Mouse (Mus musculus) spleen, adult 18-20 months (tissue): ENCODE measurements around the gene Rprd1b.

Experiments used
- DNase-seq, 2 experiments: peaks; one replicate each; pipeline ENCODE4 v3.0.0; 2022; ENCODE audit warnings: mixed read lengths in 2 of 2

Rprd1b gene

DNA sequence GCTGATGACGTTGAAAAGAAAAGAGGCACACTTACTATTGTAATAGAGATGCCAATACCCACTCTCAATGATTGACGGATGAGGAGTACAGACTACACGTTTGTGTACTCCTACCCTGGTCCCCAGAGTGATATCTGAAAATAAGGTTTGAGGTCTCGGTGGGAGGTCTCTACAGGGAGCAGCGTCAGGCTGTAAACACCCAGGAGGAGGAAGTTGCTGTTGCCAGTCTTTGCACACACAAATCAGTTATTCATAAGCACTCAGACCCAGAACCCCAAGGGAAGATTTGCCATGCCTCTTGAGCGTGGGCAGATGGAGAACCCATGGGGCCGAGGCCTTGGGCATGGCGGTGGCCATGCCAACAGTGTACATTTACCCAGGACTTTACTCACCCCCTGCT lies 56.2 kb downstream of the Rprd1b start:
- DNase-seq, result peak; percentile 11 to 23

DNA sequence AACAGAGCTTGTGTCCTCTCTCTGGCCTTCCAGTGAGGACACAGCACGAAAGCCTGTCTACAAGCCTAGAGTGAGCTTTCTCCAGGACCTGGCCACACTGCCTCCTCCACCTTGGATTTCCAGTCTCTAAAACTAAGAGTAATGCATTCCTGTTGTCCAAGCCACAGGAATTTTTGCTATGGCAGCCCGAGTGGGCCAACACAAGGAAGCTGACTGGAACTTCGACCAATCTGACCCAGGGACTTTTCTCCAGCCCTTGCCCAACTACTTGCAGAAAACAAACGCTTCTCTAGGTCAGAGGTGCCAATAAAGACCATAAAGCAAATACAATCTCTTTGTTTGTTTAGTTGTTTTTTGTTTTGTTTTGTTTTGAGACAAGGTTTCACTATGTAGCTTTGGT lies 61.8 kb downstream of the Rprd1b start:
- no peak for DNase-seq

DNA sequence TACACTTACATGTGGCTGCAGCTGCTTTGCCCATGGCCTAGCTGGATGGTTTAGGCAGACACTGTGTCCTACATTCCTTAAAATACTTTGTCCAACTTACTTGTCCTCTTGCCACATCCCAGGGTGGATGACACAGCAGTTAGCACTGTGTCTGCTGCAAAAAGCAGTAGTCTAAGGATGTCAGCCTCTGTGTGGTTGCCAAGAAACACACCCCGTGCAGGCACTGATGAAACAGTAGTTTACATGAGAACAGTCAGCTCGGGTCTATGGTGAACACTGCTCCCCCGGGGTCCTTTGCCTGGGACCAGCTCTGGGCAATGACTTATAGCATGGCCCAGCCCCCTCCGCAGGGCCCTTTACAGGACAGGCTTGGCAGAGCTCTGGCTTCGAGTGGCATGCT lies 65.0 kb downstream of the Rprd1b start:
- no peak for DNase-seq

DNA sequence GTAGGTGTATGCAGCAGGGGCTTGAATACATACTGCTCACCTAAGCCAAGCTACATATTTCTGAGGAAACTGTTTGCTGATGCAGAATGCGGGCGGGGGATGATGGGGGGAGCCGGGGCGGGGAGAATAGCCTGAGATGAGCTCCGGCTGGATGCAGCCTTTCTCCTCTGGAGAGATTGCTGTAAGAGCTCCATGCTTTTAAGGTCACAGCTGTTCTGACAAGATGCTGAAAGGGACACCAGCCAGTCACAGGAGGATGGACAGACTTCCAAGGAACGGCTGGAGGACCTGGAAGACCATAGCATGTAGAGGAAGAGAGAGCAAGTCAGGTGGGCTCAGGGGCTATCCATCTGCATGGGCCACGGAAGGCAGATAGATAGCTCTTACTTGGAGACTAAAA lies 66.0 kb downstream of the Rprd1b start:
- no peak for DNase-seq

DNA sequence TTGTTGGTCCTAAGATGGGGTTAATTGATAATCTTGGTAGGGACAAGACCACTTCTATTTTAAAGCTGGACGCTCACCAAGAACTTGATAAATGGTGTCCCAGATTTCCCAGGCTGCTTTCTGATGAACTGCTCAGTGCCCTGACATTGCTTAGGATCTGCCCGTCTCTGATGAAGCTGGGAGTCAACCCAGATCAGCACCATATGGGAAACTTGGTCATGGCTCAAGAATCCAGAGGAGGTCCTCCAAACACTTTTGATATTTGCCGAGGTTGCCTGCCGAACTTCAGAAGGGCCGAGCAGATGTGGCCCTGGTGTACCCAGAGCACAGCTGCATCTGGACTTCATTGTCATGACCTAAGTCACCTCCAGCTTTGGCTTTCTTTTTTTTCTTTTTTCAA lies 66.5 kb downstream of the Rprd1b start:
- DNase-seq, result no peak

DNA sequence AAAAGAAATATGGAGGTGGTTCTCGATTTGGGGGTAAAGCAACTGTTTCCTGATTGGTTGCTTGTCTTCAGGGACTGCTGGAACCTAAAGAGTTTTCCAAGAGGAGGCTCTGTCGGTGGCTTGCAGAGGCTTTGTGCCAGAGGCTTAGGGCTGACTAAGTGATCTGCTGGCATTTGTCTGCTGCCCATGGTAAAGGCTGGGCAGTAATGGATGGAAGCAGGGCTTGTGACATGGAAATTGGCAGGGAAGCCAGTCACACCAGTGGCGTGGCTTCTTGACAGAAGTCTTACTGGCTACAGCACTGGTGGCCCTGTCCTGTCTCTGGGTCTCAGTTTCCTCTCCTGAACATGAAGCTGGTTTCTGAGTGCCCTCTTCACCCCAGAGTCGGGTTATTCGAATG lies 68.8 kb downstream of the Rprd1b start:
- no peak for DNase-seq

DNA sequence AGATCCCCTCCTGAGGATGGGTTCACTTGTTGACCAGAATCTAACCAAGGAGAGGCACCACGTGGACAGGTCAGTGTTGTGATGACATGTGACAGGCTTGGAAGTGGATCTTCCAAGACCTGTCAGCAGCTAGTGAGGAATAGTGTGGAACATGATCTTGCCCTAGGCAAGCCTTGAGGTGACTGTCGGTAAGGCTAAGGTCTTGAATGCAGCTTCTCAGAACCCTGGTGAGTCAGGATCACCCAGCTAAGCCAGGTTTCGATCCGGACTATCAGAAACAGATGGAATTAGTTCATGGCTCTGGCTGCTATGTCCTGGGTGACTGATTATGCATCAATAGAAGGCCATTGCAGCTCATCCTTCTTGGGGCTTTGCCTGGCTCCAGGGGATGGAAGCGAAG lies 70.4 kb downstream of the Rprd1b start:
- no peak for DNase-seq

DNA sequence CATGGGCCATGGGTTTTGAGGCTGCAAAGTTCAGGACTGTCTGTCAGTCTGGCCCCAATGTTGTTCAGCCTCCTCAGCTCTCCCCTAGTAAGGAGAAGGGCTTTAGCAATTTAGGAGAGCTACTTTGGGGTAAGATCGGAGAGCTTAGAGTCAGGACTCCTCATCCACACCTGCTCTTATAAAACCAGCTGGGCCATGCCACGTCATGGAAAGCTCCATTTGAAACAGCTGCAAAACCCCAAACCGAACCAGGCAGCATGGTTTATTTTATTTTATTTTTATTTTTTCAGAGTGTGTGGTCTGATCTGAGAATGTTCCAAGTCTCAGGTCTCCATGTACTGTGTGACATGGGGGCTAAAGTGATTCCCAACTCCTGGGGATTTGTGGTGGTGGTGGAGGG lies 71.2 kb downstream of the Rprd1b start:
- DNase-seq, result no peak

DNA sequence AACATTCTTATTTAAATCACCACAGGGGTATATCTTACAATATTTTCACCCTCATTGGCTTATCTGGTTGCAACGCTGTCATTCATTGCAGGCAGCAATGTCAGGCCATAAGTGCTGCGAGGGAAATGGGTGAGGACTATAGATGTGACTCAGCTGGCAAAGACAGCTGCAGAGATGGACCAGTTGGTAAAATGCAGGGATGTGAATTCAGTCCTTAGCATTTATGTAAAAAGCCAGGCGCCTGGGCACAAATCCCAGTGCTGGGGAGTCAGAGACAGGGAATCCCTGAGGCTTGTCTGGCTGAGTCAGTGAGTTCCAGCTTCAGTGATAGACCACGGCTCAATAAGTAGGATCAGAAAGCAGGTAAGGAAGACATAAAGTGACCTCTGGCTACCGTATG lies 73.5 kb downstream of the Rprd1b start:
- no peak for DNase-seq

DNA sequence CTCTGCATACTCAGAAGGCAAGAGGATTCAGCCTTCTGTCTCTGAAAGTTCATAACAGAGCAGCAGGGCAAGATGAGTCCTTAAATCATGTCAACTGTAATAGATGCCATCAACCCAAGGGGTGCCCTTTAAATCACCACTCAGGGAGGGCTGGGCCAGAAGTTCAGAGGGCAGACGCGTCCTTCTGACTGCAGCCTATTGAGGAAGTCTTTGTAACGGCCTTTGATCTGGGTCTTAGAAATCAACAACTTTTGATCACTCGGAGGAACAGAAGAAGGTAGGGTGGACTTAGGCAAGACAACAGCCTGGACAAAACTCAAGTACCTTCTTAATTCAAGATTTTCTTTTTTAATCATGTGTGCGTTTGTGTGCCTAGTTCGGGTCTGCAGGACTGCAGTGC lies 76.7 kb downstream of the Rprd1b start:
- DNase-seq, result no peak

DNA sequence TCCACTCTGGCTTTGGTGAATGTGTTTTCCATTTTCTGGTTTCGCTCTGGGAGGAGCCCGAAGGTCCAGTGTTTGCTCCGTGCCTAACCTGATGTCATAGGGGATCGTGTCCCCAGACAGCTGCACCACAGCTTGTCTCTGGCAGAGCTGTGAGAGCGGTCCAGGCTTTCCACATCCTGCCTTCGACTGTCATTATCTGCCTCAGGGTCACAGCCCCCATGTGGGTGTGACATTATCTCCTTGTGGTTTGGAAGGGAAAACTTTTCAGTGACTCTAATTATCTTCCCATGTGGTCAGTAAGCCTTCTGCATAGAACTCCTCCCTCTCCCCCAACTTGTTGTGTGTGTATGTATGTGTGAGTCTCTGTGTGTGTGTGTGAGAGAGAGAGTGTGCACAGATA lies 77.3 kb downstream of the Rprd1b start:
- DNase-seq, result no peak

DNA sequence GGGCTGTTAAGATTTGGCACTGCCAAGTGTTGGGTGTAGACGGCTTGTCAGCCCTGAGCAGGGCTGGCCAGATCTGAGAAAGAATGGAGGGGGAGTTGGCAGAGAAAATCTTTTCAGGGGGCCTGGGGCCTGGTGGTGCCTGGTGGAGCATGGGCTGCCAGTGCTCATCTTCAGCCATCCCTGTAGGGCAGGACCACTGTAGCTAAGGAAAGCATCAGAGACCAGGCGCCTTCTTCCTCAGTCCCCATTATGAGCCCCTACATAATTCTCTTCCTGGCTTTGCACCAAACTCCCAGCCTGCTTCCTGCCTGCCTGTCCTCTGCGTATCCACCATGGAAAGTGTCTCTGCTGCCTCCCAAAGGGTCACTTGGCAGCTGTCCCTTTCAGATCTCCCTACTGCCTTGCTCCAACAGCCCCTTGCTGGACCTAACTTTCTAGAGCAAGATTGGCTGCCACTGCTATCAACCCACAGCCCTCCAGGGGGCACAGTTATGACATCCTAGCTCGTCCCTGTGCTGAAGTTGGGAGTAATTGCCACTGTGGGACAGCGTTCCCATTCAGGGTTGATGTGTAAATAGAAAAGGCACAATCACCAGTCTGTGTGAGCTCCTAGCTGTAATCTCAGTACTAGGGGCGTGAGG lies 78.8 kb downstream of the Rprd1b start:
- DNase-seq, result peak in 1 of 2 experiments; percentile 38

DNA sequence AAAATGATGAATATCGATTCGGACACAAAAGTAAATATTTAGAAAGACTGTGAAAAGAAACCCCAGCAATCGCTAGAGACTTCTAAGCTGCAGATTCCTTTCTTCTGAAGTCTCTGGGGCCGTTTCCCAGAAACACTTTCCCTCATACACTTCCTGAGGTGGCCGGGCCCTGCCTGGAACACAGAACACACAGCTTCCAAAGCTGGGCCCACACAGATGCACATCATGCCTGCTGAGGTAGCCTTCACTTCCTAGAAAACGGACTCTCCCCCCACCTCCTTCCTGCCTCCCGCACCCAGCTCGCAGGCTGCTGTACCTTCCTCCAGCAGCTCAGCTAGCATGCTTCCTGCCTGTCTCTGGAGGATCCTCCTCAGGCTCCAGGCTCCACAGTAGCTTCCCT lies 81.2 kb downstream of the Rprd1b start:
- no peak for DNase-seq

DNA sequence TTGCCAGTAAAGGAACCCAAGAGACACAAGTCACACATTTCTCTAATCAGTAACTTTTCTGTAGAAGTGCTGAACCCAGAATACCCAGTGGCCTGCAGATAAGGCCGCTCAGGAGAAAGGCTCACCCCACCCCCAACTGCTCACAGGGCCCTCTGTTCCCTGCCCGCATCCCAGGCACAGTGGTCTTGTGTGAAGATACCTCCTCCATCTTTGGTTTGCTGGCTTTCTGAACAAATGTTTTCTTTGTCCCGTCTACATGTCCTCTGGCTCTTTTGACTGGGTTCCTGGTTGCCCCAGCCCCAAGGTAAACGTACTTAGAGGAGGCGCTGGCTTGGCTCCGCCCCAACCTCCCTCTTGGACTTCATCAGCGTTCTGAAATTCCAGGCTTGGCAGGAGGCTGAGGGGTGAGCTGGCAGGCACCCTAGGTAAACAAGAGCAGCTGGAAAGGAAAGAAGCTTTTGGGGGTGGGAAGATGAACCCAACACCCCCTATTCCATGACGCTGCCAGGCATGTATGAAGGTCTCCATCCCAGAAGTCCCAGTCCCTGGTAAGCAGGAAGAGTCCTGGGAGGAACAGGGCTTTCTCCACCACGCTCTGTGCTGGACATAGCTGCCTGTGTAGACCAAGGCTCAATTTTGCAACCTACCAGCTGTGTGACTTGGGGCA lies 85.4 kb downstream of the Rprd1b start:
- no peak for DNase-seq

DNA sequence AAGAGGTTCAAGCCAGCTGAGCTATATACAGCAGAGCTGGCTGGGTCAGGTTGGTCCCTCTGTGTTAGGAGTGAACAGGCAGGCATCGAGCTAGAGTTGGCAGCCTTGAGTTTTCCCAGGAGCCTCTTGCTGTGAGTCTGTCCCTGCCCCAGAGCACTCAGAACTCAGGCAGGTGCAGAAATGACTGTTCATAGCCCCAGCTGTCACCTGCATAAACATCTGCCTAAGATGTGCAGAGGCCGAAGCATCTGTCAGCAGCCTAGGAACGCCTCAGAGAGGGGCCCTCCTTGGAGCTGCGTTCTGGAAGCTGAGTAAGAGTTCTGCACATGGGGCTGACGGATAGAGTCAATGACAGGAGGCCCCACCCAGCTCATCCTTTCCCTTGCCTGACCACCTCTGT lies 86.6 kb downstream of the Rprd1b start:
- DNase-seq, result no peak

DNA sequence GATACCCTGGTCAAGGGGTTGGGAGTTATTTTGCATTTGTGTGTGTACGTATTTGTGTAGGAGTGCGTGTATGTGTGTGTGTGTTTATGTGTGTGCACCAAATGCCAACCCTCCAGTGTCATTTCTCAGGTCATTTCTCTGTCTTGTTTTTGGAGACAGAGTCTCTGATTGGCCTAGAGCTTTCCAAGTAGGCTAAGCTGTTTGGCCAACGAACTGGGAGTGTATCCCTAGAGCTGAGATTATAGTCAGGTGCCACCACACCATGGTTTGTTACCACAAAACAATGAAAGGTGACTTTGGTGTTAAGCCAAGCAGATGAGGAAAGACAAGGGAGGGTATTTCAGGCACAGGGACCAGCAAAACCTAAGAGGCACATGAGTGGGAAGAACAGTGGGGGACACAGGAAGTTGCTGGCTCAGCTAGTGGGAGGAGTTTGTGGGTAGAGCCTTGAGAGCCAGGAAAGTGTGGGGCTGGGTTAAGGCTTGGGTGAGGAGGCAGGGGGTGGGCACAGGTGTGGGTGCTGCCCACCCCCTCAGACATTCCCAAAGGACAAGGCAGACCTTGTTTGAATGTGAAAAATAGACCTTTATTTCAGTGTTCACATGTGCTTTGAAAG lies 87.6 kb downstream of the Rprd1b start:
- no peak for DNase-seq

DNA sequence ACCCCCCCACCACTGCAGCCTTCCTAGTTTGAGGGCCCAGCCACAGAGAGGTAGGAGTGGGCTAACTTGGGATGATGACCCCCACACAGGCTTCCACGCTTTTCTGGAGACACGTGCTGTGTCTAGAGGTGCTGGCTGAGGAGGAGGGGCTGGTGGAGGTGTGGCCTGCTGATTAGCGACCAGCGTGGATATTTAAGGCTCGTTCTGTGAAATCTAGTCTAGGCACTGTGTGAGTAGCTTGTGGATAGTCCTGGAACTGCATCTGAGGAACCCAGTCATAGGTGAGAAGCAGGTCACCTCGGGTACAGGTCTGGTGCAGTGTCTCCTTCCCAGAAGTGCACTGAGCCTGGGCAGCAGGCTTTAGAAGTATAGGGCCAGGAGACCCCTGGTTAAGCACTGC lies 88.4 kb downstream of the Rprd1b start:
- DNase-seq, result no peak

DNA sequence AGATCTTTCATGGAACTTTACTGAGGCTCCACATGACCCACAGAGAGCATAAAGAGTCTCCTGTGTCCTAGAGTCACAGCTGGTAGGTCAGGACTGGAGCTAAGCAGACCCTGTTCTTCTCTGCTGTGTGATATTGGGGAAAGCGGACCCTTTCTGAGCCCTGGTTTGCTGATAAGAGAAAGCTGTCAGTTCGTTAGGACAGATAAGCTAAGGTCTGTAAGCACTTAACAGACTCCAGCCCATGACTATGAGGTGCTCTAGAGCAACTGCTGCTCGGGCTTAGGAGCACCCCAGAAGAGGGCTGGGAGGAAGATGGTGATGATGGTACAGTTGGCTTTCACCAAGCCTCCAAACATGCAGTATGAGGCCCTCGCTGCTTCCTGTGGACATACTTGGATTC lies 90.8 kb downstream of the Rprd1b start:
- DNase-seq, result no peak

DNA sequence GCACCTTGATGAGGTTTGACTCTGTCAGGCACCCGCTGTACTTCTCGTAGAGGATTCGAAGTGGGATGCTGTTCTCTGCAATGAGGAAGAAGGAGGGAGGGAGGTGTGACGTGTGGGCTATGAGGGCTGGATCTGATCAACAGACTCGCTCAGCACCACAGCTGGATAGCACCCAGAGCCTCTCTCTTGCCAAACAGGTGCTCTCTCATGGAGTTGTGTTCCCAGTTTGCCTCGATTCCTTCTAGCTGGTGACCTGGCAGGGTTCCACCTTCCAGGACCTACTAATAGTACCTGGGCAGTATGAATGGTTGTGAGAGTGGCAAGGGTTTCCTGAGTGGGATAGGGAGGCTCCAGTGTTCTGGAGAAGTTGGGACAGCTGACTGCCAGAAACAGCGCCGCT lies 91.9 kb downstream of the Rprd1b start:
- no peak for DNase-seq

DNA sequence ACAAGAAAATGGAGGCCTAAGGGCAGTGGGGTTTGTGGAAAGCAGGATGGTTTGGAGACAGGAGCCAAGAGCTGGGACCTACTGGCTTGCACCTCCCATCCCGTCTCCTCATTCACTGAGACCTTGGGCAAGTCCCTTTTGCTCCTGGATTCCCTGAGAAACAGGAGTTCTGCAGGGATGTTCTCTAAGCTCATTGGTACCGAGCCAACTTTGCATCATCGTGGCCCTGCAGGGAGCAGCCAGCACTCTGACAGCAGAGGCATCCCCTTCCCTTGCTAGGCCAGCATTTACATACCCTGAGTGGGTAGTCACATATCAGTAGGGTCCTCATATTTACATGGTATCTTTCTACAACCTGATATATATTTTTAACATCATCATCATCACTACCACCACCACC lies 92.6 kb downstream of the Rprd1b start:
- DNase-seq, result no peak

DNA sequence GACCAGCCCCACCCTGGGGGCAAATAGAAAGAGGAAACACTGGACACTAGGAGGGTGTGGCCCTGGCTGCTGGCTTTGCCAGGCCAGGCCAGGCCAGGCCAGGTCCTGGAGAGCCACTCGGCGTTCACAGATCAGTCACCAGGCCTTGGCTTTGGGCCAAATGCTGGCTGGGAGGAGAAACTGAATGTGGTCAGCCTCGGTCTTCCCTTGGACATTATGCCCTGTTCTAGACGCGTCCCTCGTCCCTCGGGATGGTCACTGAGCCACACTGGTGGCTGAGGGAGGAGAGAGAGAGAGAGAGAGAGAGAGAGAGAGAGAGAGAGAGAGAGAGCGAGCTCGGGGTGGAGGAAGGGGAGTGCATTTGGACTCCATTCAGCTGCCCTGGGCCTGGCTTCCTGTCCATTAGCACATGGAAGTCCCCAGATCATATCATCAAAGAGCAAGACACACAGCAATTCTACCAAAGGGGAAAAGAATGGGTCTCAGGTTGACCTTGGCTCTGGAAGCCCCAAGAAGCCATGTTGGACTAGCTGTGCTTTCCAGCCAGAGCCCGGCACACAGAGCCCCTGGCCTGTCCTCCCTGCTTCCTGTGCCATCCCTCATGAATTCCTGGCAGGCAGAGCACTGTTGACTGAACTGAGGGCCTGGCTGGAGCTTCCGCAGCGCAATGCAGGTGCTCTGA lies 93.5 kb downstream of the Rprd1b start:
- no peak for DNase-seq

DNA sequence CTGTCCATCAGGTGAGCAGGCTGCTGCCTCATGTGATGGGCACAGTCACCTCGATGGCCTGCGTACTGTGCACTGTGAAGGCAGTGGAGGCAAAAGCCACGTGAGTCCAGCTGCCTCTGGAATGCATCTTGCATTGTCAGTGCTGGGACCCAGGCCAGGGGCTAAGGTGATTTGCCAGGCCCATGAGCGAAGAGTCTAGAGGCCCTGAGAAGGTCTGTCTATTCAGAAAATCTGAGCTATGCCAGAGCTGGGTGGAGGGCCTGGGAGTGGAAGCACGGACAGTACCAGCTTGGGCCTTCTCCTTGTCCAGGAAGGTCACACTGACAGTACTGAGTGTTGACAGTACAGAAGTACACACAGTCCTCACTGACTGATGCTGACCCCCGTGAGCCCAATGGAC lies 94.5 kb downstream of the Rprd1b start:
- no peak for DNase-seq

DNA sequence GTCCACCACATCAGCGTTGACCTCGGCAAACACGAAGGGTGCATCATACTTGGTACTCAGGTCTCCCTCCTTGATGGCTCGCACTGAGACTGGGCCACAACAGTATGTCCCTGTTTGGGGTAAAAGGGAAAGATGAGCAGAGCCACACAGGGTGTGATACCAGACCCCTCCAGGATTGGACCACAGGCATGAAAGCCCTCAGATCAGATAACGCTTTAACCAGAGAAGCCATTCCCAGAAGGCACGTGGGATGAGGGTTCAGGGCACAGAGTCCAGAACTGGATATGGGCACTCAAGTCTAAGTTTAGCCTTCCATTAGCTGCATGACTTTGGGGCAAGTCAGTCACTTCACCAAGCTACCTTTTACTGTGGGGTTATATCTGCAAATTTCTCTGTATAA lies 98.9 kb downstream of the Rprd1b start:
- DNase-seq, result no peak

DNA sequence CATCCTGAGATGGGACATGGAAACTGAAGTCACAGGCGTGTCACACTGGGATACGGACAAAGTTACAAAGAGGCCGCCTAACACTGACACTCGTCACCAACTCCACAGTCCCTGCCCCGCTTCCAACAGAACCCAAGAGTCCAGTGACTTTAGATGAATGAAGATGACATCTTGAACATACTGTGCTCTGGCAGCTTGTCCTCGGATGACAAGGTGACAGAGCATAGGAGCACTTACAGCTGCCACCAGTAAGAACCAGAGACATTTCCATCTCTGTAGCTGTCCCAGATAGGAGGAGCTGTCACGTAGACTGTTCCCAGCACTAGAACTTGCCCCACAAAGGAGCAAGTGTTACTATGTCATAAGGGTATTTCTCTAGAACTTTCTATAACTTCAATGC lies 99.6 kb downstream of the Rprd1b start:
- no peak for DNase-seq
